Mouse (Mus musculus): ENCODE data around the gene Tbrg1.

DNA sequence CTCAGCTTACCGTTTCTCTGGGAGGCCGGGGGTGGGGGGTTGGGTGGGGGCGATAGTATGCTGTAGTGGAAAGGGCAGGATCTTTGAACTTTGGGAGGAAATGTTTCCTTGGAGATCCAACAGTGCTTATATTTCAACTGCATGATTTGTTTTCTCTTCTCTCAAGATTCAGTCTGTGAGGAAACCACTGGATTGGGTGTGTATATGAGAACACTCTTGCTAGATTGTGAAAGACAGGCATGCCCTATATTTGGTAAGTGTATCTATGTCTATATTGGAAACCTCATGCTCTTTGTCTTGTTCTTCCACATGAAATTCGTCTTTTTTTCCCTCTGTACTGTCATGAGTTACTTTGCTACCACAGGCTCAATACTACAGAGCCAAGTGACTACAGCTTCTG is 12.6 kb upstream of the Tbrg1 start:
- TF ChIP-seq ZNF384 (IDR thresholded peaks at IDR 0.05; ENCODE audit: low read depth, low read length) (no peak), MAFK (IDR thresholded peaks at IDR 0.05; ENCODE audit: insufficient read depth, low read depth, low read length) (no peak), HCFC1 (IDR thresholded peaks at IDR 0.05; ENCODE audit: borderline replicate concordance, insufficient read depth, low read length) (no peak)

All from ES-E14 (cell line).